Mouse (Mus musculus) adipose tissue, adult 10 weeks (tissue): Measurements from ENCODE around the gene Cyp2b23. TPM values are rescaled to one million over a fixed set of nuclear protein-coding genes. Genes with fewer than 3 reads are reported as not detected.

ENCODE experiments used
- polyA plus RNA-seq: library from polyadenylated mRNA; stranded (reverse); fragments of 350-450 nt; fragmentation: Illumina TruSeq; extraction: RNeasy Lipid Tissue Mini Kit (QIAGEN cat#74804); gene quantifications from one replicate; pipeline ENCODE4 v1.2.3, GENCODE M21; 2014; ENCODE audit warnings: low read depth, low replicate concordance

The Cyp2b23 gene
- 0.98 TPM for polyA plus RNA-seq

DNA sequence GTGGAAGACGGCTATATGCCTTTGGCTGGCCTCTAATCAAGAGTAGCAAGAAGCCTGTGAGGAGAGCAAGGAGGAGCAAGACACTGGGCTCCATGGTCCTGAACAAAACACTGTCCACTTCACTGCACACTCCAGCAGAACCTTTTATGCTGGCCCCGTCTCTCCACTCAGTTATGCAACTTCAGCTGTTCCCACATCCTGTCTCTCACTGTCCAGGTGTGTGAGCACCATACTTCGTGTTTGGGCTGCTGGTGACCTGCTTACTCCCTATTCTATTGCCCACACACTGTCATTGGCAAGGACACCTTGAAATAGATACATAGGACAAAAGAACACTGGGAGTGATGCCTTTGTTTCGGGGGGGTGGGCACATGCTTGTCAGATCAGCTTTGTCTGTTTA, at the start of gene Cyp2b23:
Gene Cyp2b23, minus strand, starts transcription at position 101 of the 400 bp plus-strand sequence.

DNA sequence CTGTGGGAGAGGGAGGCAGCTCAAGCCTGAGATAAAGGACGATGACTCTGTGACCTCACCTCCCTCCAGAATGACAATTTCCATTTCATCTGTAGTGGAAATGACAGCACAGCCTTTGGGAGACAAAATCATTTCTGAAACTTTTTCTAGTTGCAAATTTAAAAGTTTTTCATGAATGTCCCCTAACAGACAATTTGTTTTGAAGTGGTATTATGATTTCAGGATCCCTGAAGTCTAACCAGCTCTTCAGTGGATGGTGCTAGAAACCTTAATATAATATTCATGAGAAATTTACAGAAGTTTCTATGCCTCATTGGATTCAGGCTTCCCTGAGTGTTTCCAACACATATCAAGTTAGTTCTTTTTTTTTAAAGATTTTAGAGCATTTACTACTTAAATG, 67.9 kb downstream of the Cyp2b23 start, which contains the start of gene Vmn1r185:
Gene Vmn1r185, minus strand, starts transcription at position 101 of the 400 bp plus-strand sequence.

Other genes with a start within 250 kb of the Cyp2b23 start
- gene Nlrp9a, start 151.4 kb downstream of the Cyp2b23 start, polyA plus RNA-seq: not detected
- gene Vmn1r185, start 68.0 kb downstream of the Cyp2b23 start, polyA plus RNA-seq: not detected
- not detected for gene Cyp2b19, start 70.7 kb upstream of the Cyp2b23 start, polyA plus RNA-seq
- not detected for gene Cyp2g1, start 122.5 kb upstream of the Cyp2b23 start, polyA plus RNA-seq
- not detected for gene Cyp2a5, start 148.9 kb upstream of the Cyp2b23 start, polyA plus RNA-seq